Mouse (Mus musculus) layer of hippocampus, adult 9-10 months (tissue): Measurements from ENCODE around the gene Vamp8.

Experiments used
- DNase-seq: peaks from one replicate; pipeline ENCODE4 v3.0.0; 2022; ENCODE audit warnings: low spot score

Vamp8 gene

DNA sequence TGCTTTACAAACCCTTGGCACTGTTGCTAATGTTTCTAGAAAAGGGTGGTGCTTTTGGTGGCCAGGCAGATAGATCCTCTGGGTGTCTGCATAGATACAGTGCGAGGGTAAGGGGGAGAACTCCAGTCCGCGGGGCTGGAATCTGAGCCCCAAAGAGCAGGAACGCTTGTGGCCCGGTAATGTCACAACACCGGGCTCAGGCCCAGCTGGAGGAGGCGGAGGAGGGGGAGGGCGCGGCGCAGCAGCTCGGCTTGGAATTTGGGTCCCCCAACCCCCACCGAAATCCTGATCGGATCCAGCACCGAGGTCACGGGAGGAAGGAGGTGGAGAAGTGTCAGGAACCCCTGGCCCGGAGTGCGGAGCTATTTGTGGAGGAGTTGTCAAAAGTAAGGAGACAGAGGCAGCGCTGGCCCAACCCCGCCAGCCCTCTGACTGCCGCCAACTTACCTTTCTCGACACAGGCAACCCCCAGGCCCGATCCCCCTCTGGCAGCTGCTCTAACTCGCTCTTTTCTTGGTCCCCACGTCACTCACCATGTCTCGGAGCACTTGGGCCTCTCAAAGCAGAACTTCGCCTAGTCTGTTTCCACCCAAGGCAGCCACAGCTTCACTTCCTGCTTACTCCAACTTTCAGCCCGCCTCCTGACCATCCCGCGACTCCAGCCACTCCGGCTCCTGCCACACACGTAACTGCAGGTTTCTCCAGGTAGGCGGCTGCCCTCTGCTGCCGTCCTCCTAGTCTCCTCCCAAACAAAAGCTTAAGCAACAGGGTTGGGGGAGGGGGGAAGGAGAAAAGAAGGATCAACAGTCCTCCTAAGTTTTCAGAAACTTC, at the start of gene Vamp8:
Gene Vamp8 (minus strand): TSS at position 763 of the 831 bp plus-strand sequence.
- DNase-seq: no peak

DNA sequence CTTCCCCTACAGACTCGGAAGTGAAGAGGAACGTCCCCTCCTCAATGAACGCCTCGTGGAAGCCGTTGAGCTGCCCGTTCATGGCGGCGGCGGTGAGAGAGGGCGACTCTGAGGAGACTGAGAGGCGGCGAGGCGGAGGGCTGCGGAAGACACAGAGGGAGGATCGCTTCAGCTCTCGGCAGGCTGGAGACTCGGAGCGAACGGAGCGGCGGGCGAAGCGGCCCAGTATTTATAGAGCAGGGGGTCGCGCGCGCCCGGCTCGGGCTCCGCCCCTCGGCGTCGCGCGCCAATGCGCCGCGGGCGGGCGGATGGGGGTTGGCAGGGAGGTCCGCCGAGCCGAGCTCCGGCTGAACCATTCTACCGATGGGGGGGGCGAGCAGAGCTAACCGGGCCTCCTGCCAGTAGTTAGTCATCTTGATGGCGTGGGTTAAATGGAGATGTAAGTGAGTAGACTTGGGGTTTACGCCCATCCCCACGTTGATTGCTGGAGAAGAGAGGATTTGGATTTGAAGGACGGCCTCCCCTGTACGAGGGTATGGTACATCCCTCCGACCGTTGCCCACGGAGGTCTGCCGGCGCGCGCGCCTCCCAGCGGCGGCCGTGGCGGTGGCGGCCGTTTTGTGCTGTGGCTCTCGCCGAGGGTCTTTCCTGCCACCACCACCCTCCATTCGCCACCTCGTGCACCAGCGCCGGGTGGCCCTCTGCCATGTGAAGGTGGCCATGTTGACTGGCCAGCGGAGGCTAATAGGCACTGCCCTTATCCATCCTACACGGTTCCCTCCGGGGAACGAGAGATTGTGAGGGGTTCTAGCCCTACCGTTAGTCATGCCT, 49.1 kb upstream of the Vamp8 start, which contains the start of gene Mat2a:
Gene Mat2a (minus strand): TSS at position 204 of the 831 bp plus-strand sequence.
- peak; percentile 89 for DNase-seq

DNA sequence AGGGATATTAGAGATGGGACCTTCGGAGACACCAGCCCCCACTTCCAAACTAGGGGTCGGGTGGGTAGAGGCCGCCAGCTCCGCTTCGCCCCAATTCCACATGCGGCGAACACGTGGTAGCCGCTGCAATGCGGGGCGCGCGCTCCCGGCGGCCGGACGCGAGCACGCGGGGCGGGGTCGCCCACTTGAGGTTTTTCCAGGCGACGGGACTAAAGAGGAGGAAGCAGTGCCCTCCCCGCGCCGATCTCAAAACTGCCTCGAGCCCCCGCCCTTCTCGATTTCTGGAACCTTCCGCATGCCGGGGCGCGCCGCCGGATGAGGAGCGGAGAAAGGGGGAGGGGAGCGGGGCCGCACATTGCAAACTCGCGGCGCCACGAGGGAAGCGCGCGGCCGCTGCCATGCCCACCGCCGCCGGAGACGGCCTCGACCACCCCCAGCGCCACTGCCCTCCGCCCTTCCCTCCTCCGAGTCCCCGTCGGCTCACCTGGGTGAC, 48.4 kb upstream of the Vamp8 start:
- peak; percentile 65 for DNase-seq

DNA sequence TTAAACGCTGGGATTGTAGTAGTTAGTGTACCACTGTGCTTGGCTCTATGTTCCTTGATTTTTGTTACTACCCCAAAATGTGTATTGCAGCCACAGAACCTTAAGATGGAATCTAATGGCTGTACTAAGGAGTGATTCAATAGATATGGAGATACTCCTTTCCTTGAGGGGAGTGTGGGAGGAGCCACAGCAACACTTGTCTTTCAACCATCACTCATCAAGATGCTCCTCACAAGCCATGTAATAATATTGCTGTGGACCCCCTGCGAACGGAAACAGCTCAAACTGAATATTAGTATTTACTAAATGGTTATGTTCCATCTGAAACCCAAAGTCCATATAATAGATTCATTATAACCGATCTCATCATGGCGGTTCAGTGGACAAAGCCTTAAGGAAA, 47.7 kb upstream of the Vamp8 start:
- DNase-seq: no peak

DNA sequence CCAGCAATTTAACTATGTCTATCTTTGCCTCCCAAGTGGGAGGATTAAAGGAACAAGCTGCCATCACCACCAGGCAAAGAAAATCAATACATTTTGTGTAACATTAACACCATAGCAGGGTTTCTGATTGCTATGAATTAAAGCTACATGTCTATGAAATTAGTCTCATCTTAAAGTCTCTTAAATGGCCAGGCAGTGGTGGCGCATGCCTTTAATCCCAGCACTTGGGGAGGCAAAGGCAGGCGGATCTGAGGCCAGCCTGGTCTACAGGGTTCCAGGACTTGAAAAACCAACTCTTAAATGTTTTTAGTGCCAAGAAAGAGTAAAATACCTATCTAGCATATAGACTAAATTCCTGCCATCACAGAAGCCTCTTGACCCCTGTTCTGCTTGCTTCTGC, 41.6 kb upstream of the Vamp8 start:
- DNase-seq: no peak

DNA sequence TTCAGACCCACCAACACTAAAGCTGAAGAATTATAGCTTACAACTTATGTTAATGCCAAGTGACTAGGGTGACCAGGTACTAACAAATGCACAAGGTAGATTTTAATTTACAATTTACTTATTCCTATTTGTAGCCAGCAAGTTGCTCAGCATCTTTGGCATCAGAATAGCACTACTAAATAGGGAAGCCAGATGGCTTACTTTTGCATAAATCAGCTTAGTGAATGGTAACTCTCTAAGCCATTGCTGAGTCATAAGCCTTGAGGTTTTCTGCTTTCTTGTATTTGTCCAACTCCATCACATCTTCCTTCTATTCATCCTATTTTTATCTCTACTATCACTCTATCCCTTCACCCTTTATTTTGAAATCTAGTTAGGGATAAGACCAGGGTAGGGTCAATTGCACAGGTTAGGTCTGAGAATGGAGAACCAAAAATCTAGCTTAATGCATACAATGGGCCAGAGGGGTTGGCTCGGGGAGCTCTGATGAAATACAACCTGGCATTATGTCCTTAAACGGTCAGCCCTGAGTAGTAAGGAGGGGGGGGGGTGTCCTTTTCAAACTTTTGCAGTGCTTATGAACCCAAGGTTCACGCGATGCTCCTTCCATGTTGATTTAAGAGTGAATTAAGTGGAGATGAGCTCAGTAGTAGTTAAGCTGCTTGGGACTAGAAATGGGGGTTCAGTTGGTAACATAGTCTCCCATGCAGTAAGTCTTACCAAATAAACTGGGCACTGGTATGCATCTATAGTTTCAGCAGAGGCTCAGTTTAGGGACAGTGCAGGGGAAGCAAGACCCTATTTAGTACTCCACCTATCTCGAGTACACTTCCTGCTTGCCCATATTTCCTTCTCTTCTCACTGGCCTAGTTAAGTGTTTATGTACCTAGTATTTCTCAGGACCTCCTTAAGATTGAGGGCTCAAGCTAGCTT, 40.8 kb upstream of the Vamp8 start:
- no peak for DNase-seq

DNA sequence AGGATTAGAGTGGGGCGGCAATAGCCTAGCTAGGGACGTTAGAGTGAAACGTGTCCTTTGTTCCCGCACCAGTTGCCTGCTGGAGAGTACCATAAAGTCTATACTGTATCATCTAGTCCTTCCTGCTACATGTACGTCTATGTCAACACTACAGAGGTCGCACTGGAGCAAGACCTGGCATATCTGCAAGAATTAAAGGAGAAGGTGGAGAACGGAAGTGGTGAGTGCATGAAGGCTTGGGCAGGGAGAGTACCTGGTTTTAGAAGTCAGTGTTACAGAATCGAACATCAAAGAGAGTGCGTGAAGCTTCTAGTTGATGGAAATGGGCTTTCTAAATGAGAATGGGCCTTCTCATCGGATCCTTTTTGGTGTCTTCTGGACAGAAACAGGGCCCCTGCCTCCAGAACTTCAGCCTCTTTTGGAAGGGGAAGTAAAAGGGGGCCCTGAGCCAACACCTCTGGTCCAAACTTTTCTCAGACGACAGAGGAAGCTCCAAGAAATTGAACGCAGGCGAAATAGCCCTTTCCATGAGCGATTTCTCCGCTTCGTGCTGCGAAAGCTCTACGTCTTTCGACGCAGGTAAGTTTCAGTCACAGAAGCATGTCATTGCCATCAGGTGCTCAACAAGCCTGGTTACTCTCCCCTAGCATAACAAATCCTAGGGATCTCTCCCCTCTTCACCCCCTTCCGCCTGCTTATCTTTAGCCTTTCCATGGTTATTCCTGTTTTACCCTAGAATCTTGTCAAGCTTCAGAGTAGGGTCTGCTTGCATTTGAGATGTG, 38.7 kb upstream of the Vamp8 start:
- DNase-seq: no peak

DNA sequence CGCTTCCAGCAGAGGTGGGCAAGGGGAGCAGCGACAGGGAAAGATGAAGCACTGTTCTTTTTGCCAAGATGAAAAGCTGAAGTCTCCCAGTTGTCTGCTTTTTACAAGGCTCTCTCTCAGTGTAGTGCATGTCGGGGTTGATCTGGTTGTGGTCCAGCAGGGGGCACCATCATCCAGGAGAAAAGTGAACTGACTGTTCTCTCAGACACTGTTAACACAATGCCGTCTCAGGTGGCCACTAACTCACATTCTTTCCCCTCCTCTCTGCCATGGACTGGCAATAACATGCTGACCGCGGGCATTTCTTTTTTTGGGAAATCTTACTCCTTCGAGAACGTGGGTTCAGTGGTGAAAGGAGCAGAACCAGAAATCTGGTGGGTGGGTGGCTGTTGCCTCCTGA, 37.5 kb upstream of the Vamp8 start:
- peak; percentile 59 for DNase-seq

DNA sequence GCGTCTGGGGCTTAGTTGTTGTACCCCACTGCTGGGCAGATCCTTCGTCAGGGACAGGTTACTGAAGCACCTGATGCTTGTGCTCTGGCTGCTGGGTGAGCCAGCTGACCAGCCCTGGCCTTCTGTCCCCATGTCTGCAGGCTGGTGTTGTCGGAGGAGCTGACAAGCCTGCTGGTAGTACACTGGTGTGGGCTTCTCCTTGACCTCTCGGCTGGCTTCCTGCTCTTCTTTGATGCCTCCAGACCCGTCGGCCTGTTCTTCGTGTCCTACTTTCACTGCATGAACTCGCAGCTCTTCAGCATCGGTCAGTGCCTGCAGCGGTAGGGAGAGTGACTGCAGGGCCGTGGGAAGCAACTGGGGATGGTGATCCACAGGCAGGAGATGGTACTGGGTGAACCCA, 35.1 kb upstream of the Vamp8 start:
- DNase-seq: no peak

DNA sequence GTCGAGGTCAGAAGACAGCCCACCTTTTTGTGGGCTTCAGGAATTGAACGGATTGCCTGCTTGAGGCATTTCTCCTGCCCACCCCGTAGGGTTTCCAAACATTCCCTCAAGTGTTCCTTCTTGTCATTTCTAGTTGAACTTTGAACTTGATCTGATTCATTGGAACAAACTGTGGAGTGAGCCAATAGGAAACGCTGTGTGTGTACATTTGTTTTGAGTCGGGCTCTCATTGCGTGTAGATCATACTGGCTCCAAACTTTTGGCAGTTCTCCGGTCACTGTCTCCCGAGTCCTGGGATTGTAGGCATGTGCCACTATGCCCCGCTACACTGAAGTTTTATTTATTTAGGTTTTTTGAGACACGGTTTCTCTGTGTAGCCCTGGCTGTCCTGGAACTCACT, 30.4 kb upstream of the Vamp8 start:
- DNase-seq: no peak

DNA sequence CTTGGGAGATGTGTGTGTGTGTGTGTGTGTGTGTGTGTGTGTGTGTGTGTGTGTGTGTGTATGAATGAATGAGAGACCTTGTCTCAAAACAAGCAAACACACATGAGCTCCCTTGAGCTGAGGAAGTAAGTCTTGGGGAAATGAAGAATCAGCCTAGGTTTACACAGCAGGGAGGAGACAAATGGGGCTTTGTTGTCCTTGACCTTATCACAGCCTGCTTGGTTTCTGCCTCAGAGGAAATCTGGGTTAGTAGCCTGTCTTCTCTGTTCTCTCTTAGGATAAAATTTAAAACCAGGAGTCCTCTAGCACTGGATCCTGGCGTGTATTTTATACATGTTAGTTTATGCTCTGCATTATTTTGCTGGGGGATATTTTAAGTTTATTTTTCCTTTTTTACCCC, 29.3 kb upstream of the Vamp8 start:
- no peak for DNase-seq

DNA sequence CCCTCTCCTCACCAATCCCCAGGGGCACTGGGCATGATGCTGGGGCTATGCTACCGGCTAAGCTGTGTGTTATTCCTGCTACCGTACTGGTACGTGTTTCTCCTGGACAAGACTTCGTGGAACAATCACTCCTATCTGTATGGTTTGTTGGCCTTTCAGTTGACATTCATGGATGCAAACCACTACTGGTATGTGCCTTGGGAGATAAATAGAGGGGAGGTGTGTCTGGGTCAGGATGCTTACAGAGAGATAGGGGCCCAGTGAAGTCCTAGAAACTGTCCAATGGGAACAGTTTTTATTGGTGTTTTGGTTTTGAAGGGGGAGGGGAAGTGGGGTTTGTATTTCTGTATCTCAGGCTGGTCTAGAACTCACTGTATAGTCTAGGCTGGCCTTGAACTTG, 27.8 kb upstream of the Vamp8 start:
- no peak for DNase-seq

DNA sequence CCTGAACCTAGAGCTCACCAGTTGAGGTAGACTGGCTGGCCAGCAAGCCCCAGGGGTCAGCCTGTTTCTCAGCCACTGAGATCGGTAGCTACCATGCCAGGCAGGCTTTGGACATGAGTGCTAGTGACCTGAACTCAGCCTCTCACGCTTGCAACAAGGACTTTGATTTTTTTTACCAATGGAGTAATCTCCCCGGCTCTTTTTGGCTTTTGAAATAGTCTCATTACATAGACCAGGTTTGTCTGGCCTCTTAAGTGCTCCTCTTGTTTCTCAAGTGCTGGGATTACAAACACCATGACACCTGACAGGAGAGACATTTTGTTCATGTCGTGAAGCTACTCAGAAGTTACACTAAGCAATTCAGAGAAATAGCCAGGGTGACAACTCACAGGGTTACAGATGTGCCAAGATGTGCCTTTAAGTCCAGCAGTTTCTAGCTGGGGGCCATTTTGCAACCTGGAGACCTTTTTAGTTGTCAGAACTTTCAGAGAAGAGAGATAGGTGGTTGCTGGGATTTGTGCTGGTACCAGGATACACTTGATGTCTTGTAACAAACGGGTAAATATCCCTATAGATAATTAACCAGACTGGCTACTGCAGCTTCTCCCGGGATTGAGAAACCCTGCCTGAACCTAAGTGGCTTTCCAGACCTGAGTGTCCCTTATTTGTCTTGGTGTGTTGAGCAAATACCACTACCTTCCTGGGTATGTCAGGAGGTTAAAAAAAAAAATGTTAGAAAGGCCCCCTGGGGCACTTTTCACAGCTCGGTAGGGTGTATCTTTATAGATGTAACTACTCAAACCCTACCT, 25.7 kb upstream of the Vamp8 start:
- no peak for DNase-seq

DNA sequence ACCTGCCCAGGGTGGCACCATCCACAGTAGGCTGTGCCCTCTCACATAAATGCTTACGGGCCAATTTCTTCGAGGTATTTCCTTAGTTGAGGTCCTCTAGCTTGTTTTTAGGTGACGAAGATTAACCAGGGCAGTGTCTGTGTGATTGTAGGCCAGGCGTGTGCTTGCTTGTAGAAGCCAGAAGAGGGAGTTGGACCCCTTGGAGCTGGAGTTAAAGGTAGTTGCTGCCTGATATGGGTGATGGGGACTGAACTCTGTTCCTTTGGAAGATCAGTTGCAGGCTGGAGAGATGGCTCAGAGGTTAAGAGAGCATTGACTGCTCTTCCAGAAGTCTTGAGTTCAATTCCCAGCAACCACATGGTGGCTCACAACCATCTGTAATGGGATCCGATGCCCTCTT, 24.7 kb upstream of the Vamp8 start:
- DNase-seq: no peak

DNA sequence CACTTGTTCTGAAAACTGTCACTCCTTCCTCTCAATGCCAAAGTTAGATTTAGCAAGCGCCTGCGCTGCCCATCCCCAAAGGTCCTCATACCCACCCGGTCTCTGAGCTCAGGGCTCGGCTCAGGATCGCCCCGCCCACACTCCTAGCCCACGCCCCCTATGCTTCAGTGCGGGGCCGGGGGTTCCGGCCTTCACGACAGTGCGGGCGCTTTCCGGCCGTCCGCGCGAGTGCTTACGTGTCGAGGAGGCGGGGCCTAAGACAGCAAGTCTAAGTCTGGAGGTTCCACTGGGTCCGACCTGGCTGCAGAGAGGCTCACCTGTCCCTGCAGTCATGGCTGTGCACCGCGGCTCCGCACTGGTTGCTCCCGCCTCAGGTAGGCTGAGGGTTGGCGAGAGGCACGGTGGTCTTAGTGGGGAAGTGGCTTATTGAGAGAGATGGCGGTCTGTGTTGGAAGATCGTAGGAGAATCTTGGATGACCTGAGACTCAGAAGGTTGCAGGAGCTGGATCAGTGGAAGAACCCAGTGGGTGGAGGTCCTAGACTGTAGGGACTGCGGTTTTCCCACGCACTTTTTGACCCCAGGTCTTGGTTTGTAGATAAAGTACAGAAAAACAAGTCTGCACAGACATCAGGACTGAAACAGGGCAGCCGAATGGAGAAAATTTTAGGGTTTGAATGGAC, 23.7 kb upstream of the Vamp8 start, which contains the start of gene Ggcx:
Gene Ggcx (plus strand): TSS at position 233 of the 681 bp plus-strand sequence.
- peak; percentile 74 for DNase-seq

DNA sequence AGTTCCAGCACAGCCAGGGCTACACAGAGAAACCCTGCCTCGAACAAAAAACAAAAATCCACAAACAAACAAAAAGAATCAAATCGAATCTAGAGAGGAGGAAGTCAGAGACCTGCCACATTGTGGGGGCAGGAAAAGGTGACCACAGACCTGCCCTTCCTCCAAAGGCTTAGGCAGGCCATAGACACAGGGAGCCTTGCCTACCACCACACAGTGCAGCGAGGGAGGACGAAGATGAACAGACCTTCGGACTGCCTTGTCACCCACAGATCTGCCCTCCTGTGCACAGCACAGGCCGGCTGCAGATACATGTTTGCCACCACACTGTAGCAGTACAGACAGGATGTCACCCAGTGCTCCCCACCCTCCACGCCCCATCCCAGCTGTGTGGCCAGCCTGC, 20.0 kb upstream of the Vamp8 start:
- no peak for DNase-seq

DNA sequence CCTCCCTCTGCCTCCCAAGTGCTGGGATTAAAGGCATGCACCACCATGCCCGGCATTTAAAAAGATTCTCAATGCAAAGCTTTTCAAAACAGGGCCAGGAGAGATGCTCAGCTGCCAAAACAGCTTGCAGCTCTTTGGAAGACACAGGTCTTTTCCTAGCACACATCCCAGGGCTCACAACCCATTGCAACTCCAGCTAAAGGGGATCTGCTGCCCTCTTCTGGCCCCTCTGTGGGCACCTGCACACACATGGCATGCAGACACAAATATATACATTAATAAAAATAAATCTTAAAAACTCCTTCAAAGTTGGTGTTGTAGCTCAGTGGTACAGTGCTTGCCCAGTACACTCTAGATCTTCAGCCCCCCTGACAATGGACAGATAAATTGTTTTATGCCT, 19.5 kb upstream of the Vamp8 start:
- DNase-seq: no peak

DNA sequence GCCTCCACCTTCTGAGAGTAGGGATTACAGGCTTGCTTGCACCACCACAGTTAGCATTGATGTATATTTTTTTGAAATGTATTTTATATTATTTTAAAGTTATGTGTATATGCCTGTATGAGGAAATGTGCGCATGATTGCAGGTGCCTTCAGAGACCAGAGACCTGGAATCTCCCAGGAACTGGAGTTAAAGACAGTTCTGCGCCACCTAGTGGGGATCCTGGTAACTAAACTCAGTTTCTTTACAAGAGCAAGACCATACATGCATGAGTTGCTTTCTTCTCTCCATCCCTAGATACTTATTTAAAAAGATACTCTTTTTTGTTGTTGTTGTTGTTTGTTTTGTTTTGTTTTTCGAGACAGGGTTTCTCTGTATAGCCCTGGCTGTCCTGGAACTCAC, 19.1 kb upstream of the Vamp8 start:
- peak; percentile 46 for DNase-seq

DNA sequence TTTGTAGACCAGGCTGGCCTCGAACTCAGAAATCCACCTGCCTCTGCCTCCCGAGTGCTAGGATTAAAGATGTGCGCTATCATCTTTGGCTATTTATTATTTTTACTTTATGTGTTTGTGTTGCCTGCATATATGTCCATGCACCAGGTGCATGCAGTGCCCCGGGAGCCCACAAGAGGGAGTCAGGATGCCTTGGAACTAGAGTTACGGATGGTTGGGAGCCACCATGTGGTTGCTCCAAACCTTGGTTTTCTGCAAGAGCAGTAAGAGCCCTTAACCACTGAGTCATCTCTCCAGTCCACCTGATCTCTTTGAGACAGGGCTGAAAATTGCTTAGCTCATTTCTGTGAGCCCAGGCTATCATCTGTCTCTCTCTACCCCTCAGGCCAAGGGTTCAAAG, 16.6 kb upstream of the Vamp8 start:
- DNase-seq: peak; percentile 88

DNA sequence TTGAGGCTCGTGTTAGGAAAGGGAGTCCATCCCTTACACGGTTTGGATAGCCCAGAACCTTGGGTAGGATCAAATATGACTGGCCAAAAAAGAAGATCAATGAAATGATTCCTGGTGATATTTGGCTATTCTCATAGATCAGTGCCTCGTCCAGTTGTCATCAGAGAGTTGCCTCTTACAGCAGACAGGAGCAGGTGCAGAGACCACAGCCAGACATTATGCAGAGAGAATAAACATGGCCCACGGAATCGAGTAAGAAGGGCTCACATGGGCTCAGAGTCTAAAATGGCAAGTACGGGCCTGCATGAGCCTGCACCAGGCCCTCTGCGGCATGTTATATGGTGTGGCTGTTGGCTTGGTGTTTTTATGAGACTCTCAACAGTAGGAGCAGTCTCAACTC, 14.9 kb upstream of the Vamp8 start:
- DNase-seq: no peak
